Mouse (Mus musculus) midbrain, embryonic 14.5 days (tissue): ENCODE results near the gene Ramp2. TPM values are rescaled to one million over a fixed set of nuclear protein-coding genes. Genes with fewer than 3 reads are reported as not detected.

ENCODE experiments used
- ATAC-seq: fragments of 200-750 bp; cut with Nextera tagmentation; 2 replicates; pipeline ENCODE4 v1.8.0; 2017; ENCODE audit warnings: moderate number of reproducible peaks, moderate library complexity; ENCODE audit not compliant: low FRiP score, low TSS enrichment
- DNase-seq: peaks from one replicate; pipeline ENCODE4 v3.0.0-alpha.2; 2015
- H3K27ac ChIP-seq: fragments of 300-500 bp; sonication (generic); replicated peaks from 2 replicates; pipeline ENCODE4 v1.5.1; 2014; ENCODE audit warnings: mild to moderate bottlenecking, low read depth, low read length, moderate library complexity
- H3K27me3 ChIP-seq: fragments of 300-500 bp; sonication (generic); 2 replicates; pipeline ENCODE4 v1.6.1; 2014; ENCODE audit warnings: low read length, control low read depth, mixed read lengths; ENCODE audit not compliant: control insufficient read depth, insufficient read depth
- H3K36me3 ChIP-seq: fragments of 300-500 bp; sonication (generic); 2 replicates; pipeline ENCODE4 v1.6.1; 2014; ENCODE audit warnings: low read length, control low read depth; ENCODE audit not compliant: control insufficient read depth, insufficient read depth
- H3K4me1 ChIP-seq: fragments of 300-500 bp; sonication (generic); 2 replicates; pipeline ENCODE4 v1.6.1; 2014; ENCODE audit warnings: mild to moderate bottlenecking, antibody characterized with exemption, low read length, control low read depth; ENCODE audit not compliant: control insufficient read depth, insufficient read depth
- H3K4me2 ChIP-seq: fragments of 300-500 bp; sonication (generic); 2 replicates; pipeline ENCODE4 v1.6.1; 2014; ENCODE audit warnings: mild to moderate bottlenecking, low read length, moderate library complexity
- H3K4me3 ChIP-seq: fragments of 300-500 bp; sonication (generic); replicated peaks from 2 replicates; pipeline ENCODE4 v1.5.1; 2014; ENCODE audit warnings: low read depth, low read length
- H3K9ac ChIP-seq: fragments of 300-500 bp; sonication (generic); replicated peaks from 2 replicates; pipeline ENCODE4 v1.6.1; 2014; ENCODE audit warnings: mild to moderate bottlenecking, low read length, moderate library complexity
- H3K9me3 ChIP-seq: fragments of 300-500 bp; sonication (generic); 2 replicates; pipeline ENCODE4 v1.6.1; 2016; ENCODE audit warnings: low read length, control low read depth, mixed read lengths; ENCODE audit not compliant: control insufficient read depth
- WGBS: fragments of 180-500 bp; shearing (Covaris S2); extraction: QIAGEN DNeasy Blood & Tissue Kit; methylation state at CpG from one replicate; pipeline ENCODE4 v1.1.7; 2014; 5-methylcytosine and 5-hydroxymethylcytosine counted together
- polyA plus RNA-seq: library from polyadenylated mRNA; unstranded; fragments of >200 nt; fragmentation: Nextera tagmentation; extraction: Ambion mirVana; gene quantifications from 2 replicates; pipeline ENCODE4 v1.2.1, GENCODE M21; 2014

The Ramp2 gene
- polyA plus RNA-seq, 1 experiment from 2014 or later = 84.0 TPM

DNA sequence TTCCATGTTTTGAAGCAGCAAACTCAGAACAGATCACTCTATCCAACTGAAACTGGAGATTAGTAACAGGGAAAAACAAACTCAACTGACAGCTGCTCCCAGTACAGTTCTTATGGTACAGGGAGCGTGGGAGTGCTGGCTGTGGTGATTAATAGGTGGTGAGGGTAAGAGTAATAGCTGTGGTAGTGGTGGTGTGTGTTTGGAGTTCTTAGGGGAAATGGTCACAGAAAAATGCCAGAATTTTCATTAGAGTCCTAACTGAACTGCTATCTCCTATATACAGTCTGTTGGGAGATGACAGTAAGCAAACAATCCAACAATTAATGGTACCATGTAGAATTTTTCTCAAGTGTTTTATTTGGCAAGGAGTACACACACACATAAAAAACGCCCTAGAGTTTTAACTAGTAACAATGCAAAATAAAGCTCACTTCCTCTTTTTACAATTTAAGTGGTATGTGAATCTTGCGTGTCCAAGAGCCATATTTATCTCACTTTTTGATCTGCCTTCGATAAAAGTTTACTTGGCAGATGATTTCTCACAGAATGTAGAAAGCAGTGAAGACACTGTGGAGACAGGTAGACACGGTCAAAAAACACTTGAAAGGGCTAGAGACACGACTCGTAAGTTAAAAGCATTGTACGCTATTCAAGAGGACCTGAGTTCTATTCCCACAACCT lies 24.4 kb upstream of the Ramp2 start:
- WGBS = 90% methylated on average over 8 of the region's 8 CpGs
- ATAC-seq = no peak

DNA sequence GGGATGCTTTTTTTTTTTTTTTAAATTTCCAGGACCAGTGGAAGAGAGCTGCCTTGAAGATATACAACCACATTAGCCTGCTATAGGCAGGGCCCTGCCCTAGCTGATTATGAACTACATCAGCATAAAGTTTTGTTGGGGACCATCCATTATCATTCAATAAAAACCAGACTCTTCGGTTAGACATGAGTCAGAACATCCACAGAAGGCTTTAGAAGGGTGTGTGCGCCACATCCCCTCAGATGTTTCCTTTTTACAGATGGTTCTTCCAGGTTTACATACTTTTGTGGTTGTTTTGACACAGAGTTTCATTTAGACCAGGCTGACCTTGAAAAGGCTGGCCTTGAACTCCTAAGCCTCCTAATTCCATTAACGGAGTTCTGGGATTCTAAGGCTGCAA lies 21.5 kb upstream of the Ramp2 start:
- no peak overlapping the region for H3K27ac ChIP-seq
- no peak overlapping the region for H3K4me2 ChIP-seq
- no peaks in the 10 kb centered on the region for H3K9me3 ChIP-seq
- no peaks in the 10 kb centered on the region for H3K36me3 ChIP-seq
- H3K4me3 ChIP-seq = no peak overlapping the region
- H3K4me1 ChIP-seq = no peaks in the 10 kb centered on the region
- no peak overlapping the region for H3K9ac ChIP-seq
- ATAC-seq = no peak
- no peak for DNase-seq
- 93% methylated on average over 3 of the region's 3 CpGs for WGBS
- no peaks in the 10 kb centered on the region for H3K27me3 ChIP-seq

More for the DNA sequence above, 24.4 kb upstream of the Ramp2 start:
- no peaks in the 10 kb centered on the region for H3K27me3 ChIP-seq
- DNase-seq = no peak
- H3K9me3 ChIP-seq = no peaks in the 10 kb centered on the region
- 0 out of 2 replicates have a peak, but pooled peaks cover 3% of the 10 kb centered on the region for H3K36me3 ChIP-seq
- H3K9ac ChIP-seq = no peak overlapping the region
- no peak overlapping the region for H3K27ac ChIP-seq
- H3K4me2 ChIP-seq = no peak overlapping the region
- no peak overlapping the region for H3K4me3 ChIP-seq
- H3K4me1 ChIP-seq = no peaks in the 10 kb centered on the region

GRCm38 (mm10) chr11:101225331-101226064 lies 20.3 kb upstream of the Ramp2 start:
- peak overlapping the region; percentile 73 for H3K9ac ChIP-seq
- no peaks in the 10 kb centered on the region for H3K36me3 ChIP-seq
- H3K4me1 ChIP-seq = no peaks in the 10 kb centered on the region
- ATAC-seq (no peak), DNase-seq (no peak)
- no peaks in the 10 kb centered on the region for H3K27me3 ChIP-seq
- no peaks in the 10 kb centered on the region for H3K9me3 ChIP-seq
- WGBS = 20% methylated on average over 25 of the region's 25 CpGs
- peak overlapping the region; percentile 92 for H3K4me2 ChIP-seq
- H3K4me3 ChIP-seq = peak overlapping the region; percentile 81
- 0 out of 2 replicates have a peak overlapping the region, but pooled peaks have one; percentile 41 for H3K27ac ChIP-seq

DNA sequence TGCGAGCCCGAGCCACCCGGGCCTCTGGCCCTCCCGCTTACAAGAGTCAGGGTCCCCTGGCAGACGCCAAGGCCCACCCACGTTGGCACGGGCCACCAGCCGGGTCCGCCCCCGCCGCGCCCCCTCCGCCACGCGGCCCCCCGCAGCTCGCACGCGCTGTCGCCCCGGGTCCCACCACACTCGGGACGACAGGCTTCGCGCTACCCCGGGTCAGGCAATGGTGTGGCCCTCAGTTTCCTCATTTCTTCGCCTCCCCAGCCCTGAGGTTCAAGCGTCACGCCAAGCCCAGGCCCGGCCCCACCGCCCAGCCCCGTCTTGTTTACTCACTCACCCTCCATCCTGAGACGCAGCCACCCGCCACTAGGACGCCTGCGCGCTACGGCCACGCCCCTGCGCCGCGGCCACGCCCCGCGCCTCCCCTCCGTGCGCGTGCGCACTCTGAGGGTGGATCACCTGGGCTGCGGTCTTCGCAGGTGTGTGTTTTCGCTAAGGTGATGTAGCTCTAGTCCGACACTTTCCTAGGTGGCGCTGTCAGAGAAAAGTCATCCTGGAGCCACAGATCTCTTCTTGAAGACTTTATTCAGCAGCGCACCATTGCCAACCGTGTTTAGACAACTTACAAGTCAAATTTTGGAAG lies 19.6 kb upstream of the Ramp2 start, which contains the start of gene Ezh1:
Gene Ezh1, minus strand, starts transcription at position 399 of the 637 bp plus-strand sequence.
- peak; percentile 92 for DNase-seq
- H3K4me2 ChIP-seq = peak within 1 kb of the TSS; percentile 92
- H3K4me1 ChIP-seq = no peaks in the 10 kb centered on the region
- H3K27me3 ChIP-seq = no peaks in the 10 kb centered on the region
- peak within 1 kb of the TSS; percentile 73 for H3K9ac ChIP-seq
- peak within 1 kb of the TSS; percentile 81 for H3K4me3 ChIP-seq
- no peaks in the 10 kb centered on the region for H3K36me3 ChIP-seq
- 0 out of 2 replicates have a peak within 1 kb of the TSS, but pooled peaks have one; percentile 41 for H3K27ac ChIP-seq
- 1% methylated on average over 55 of the region's 56 CpGs for WGBS
- H3K9me3 ChIP-seq = no peaks in the 10 kb centered on the region
- ATAC-seq = peak; percentile 81; the same call in 1 of the 2 replicates

GRCm38 (mm10) chr11:101229361-101229900 lies 16.4 kb upstream of the Ramp2 start:
- Histone ChIP-seq H3K4me2 (no peak overlapping the region), H3K9me3 (no peaks in the 10 kb centered on the region), H3K9ac (no peak overlapping the region), H3K27me3 (no peaks in the 10 kb centered on the region), H3K36me3 (no peaks in the 10 kb centered on the region), H3K4me1 (no peaks in the 10 kb centered on the region), H3K27ac (no peak overlapping the region), H3K4me3 (no peak overlapping the region)
- ATAC-seq (no peak), DNase-seq (no peak)
- WGBS = 24% methylated on average over 8 of the region's 8 CpGs

DNA sequence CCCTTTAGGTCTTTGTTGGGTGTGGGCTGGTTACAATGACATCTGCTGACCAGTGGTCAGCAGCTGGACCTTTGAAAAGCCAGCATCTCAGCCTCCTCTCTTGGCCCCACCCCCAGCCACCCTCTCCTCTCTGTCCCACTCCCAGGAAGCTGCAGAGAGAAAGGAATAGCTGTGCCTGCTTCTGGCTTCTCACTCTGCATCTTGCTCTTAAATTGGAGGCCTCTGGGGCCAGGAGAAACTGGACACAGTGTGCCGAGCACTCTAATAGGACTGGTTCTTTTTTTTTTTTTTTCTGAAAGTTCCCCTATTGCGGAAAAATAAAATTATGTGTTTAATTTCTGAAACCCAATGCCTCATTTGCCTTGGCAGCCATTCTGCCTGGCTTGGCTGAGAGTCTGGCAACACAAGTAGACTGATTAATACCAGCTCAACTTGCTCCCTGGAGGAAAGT lies 15.7 kb upstream of the Ramp2 start:
- 39% methylated on average over 2 of the region's 2 CpGs for WGBS
- no peaks in the 10 kb centered on the region for H3K4me1 ChIP-seq
- H3K27me3 ChIP-seq = no peaks in the 10 kb centered on the region
- no peaks in the 10 kb centered on the region for H3K36me3 ChIP-seq
- H3K4me3 ChIP-seq = no peak overlapping the region
- H3K4me2 ChIP-seq = no peak overlapping the region
- no peak for DNase-seq
- no peak overlapping the region for H3K27ac ChIP-seq
- ATAC-seq = no peak
- no peaks in the 10 kb centered on the region for H3K9me3 ChIP-seq
- no peak overlapping the region for H3K9ac ChIP-seq

DNA sequence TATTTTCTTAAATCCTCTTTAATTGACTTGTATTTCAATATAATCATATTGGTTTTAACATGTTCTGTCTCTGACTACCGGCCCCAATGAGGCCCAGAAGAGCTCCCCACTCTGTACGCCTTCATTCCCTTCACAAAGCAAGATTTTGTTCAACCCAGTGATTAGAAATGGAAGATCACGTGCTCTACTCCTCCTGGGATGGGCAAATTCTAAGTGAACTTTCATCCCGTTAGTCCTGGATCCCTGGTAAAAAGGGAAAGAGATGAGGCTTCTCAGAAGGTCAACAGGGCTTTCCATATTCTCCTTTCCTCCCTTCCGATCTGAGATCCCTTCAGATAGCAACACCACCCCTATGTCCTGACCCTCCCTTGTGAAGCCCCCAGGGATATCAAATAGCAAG lies 15.3 kb upstream of the Ramp2 start:
- no peaks in the 10 kb centered on the region for H3K27me3 ChIP-seq
- no peak overlapping the region for H3K27ac ChIP-seq
- no peaks in the 10 kb centered on the region for H3K4me1 ChIP-seq
- ATAC-seq = no peak
- 16% methylated on average over 5 of the region's 5 CpGs for WGBS
- DNase-seq = no peak
- H3K4me2 ChIP-seq = no peak overlapping the region
- H3K36me3 ChIP-seq = no peaks in the 10 kb centered on the region
- no peak overlapping the region for H3K4me3 ChIP-seq
- H3K9me3 ChIP-seq = no peaks in the 10 kb centered on the region
- no peak overlapping the region for H3K9ac ChIP-seq

GRCm38 (mm10) chr11:101230991-101231871 lies 14.6 kb upstream of the Ramp2 start:
- Histone ChIP-seq H3K4me1 (no peaks in the 10 kb centered on the region), H3K4me2 (no peak overlapping the region)
- no peak for ATAC-seq

More at GRCm38 (mm10) chr11:101230991-101231871, 14.6 kb upstream of the Ramp2 start:
- no peak overlapping the region for H3K9ac ChIP-seq
- no peaks in the 10 kb centered on the region for H3K9me3 ChIP-seq
- H3K27me3 ChIP-seq = no peaks in the 10 kb centered on the region
- 13% methylated on average over 18 of the region's 18 CpGs for WGBS
- H3K27ac ChIP-seq = 0 out of 2 replicates have a peak overlapping the region, but pooled peaks have one; percentile 20
- no peak overlapping the region for H3K4me3 ChIP-seq
- no peak for DNase-seq
- H3K36me3 ChIP-seq = no peaks in the 10 kb centered on the region
